Mouse (Mus musculus) kidney, postnatal 0 days (tissue): Measurements from ENCODE around the gene Chchd1. TPM values are rescaled to one million over a fixed set of nuclear protein-coding genes. Genes with fewer than 3 reads are reported as not detected.
A peak's percentile ranks its signal among the peaks of the same experiment; 100 is the strongest.
"Not testable (repeated sequence)": the region's sequence is repeated elsewhere in the genome, so short reads cannot be mapped to it uniquely, and the experiment has no call there.

ENCODE experiments used
- ATAC-seq: fragments of 200-750 bp; cut with Nextera tagmentation; replicated peaks from 2 replicates; pipeline ENCODE4 v1.8.0; 2017; ENCODE audit warnings: low read depth, moderate number of reproducible peaks, moderate TSS enrichment, moderate library complexity; ENCODE audit not compliant: low FRiP score
- DNase-seq: peaks from one replicate; pipeline ENCODE4 v3.0.0-alpha.2; 2016; ENCODE audit warnings: low spot score
- H3K27ac ChIP-seq: fragments of 300-500 bp; sonication (generic); 2 replicates; pipeline ENCODE4 v1.5.1; 2014; ENCODE audit warnings: mild to moderate bottlenecking
- H3K27me3 ChIP-seq: fragments of 300-500 bp; sonication (generic); 2 replicates; pipeline ENCODE4 v1.6.1; 2014; ENCODE audit warnings: low read length, mixed read lengths; ENCODE audit not compliant: insufficient read depth
- H3K36me3 ChIP-seq: fragments of 300-500 bp; sonication (generic); 2 replicates; pipeline ENCODE4 v1.6.1; 2014; ENCODE audit warnings: low read length, mixed read lengths; ENCODE audit not compliant: insufficient read depth
- H3K4me1 ChIP-seq: fragments of 300-500 bp; sonication (generic); replicated peaks from 2 replicates; pipeline ENCODE4 v1.6.1; 2014; ENCODE audit warnings: antibody characterized with exemption, low read length, mixed read lengths; ENCODE audit not compliant: insufficient read depth
- H3K4me2 ChIP-seq: fragments of 300-500 bp; sonication (generic); 2 replicates; pipeline ENCODE4 v1.6.1; 2014; ENCODE audit warnings: mild to moderate bottlenecking, low read length, moderate library complexity, mixed read lengths
- H3K4me3 ChIP-seq: fragments of 300-500 bp; sonication (generic); replicated peaks from 2 replicates; pipeline ENCODE4 v1.5.1; 2014; ENCODE audit warnings: low read depth, low read length
- H3K9ac ChIP-seq: fragments of 300-500 bp; sonication (generic); 2 replicates; pipeline ENCODE4 v1.6.1; 2014; ENCODE audit warnings: low read depth, low read length
- H3K9me3 ChIP-seq: fragments of 300-500 bp; sonication (generic); replicated peaks from 2 replicates; pipeline ENCODE4 v1.6.1; 2016; ENCODE audit warnings: low read length, inconsistent platforms, mixed read lengths
- CTCF ChIP-seq: IDR thresholded peaks from 2 replicates; pipeline ENCODE4 v1.5.1; 2016; ENCODE audit warnings: antibody characterized with exemption, low read depth, mild to moderate bottlenecking, moderate library complexity
- WGBS: fragments of 180-500 bp; shearing (Covaris S2); extraction: QIAGEN DNeasy Blood & Tissue Kit; methylation state at CpG from one replicate; pipeline ENCODE4 v1.1.7; 2014; 5-methylcytosine and 5-hydroxymethylcytosine counted together
- polyA plus RNA-seq: library from polyadenylated mRNA; unstranded; fragments of >200 nt; fragmentation: Nextera tagmentation; extraction: Ambion mirVana; gene quantifications from 2 replicates; pipeline ENCODE4 v1.2.1, GENCODE M21; 2015

Chchd1 gene
- polyA plus RNA-seq, 1 experiment from 2014 or later: 223 TPM

- Histone ChIP-seq H3K27ac (no peak overlapping the region), H3K4me3 (no peak overlapping the region), H3K9ac (no peak overlapping the region), H3K36me3 (0 out of 2 replicates have a peak, but pooled peaks cover 4% of the 10 kb centered on the region), H3K4me1 (peaks cover 25% of the 10 kb centered on the region), H3K9me3 (no peaks in the 10 kb centered on the region), H3K27me3 (no peaks in the 10 kb centered on the region), H3K4me2 (no peak overlapping the region)
- 81% methylated on average over 3 of the region's 3 CpGs for WGBS
- DNase-seq: no peak
- ATAC-seq: no peak
- no peak for TF ChIP-seq CTCF
Observed at GRCm38 (mm10) chr14:20700362-20700761, 2.4 kb upstream of the Chchd1 start.

- Histone ChIP-seq H3K27ac (no peak overlapping the region), H3K4me1 (peaks cover 17% of the 10 kb centered on the region)
- TF ChIP-seq CTCF: no peak
Observed at GRCm38 (mm10) chr14:20701554-20701953, 1.3 kb upstream of the Chchd1 start.

GRCm38 (mm10) chr14:20702096-20702740 is 588 bp upstream of the Chchd1 start:
- ATAC-seq (peak; percentile 33; the same call in 1 of the 2 replicates), DNase-seq (peak; percentile 18)
- Histone ChIP-seq H3K36me3 (0 out of 2 replicates have a peak, but pooled peaks cover 4% of the 10 kb centered on the region), H3K4me1 (peaks cover 13% of the 10 kb centered on the region), H3K9ac (peak overlapping the region; percentile 80), H3K9me3 (no peaks in the 10 kb centered on the region), H3K27ac (peak overlapping the region; percentile 90), H3K4me3 (peak overlapping the region; percentile 80), H3K4me2 (peak overlapping the region; percentile 69), H3K27me3 (no peaks in the 10 kb centered on the region)
- 6% methylated on average over 15 of the region's 15 CpGs for WGBS
- TF ChIP-seq CTCF: no peak

More at GRCm38 (mm10) chr14:20701554-20701953, 1.3 kb upstream of the Chchd1 start:
- Histone ChIP-seq H3K4me3 (peak overlapping the region; percentile 80; the same call in 1 of the 2 replicates), H3K4me2 (peak overlapping the region; percentile 69), H3K36me3 (0 out of 2 replicates have a peak, but pooled peaks cover 4% of the 10 kb centered on the region), H3K9me3 (no peaks in the 10 kb centered on the region), H3K9ac (peak overlapping the region; percentile 19; the same call in 1 of the 2 replicates), H3K27me3 (no peaks in the 10 kb centered on the region)
- no peak for DNase-seq
- no peak for ATAC-seq
- WGBS: 71% methylated on average over 8 of the region's 8 CpGs

- H3K27ac ChIP-seq: peak overlapping the region; percentile 90
- 10% methylated on average over 8 of the region's 8 CpGs for WGBS
- H3K9me3 ChIP-seq, H3K27me3 ChIP-seq, H3K36me3 ChIP-seq, DNase-seq, ATAC-seq: not testable (repeated sequence)
- peak overlapping the region; percentile 69 for H3K4me2 ChIP-seq
- H3K4me1 ChIP-seq: peaks cover 10% of the 10 kb centered on the region
- H3K4me3 ChIP-seq: peak overlapping the region; percentile 80
- peak overlapping the region; percentile 80 for H3K9ac ChIP-seq
Observed at GRCm38 (mm10) chr14:20703461-20703860, 655 bp downstream of the Chchd1 start.

- Histone ChIP-seq H3K4me1 (peaks cover 10% of the 10 kb centered on the region), H3K9ac (peak within 1 kb of the TSS; percentile 97), H3K36me3 (peaks cover 16% of the 10 kb centered on the region), H3K4me3 (peak within 1 kb of the TSS; percentile 98), H3K9me3 (no peaks in the 10 kb centered on the region), H3K27ac (peak within 1 kb of the TSS; percentile 85), H3K27me3 (no peaks in the 10 kb centered on the region), H3K4me2 (peak within 1 kb of the TSS; percentile 89)
- DNase-seq (peak; percentile 95), ATAC-seq (peak; percentile 91)
- TF ChIP-seq CTCF: no peak
- under 1% methylated on average over 72 of the region's 80 CpGs for WGBS
Observed at GRCm38 (mm10) chr14:20707201-20708190, 4.7 kb downstream of the Chchd1 start, which contains the start of gene Zswim8. Gene Zswim8, plus strand, starts transcription at chr14:20707552.

- H3K4me2 ChIP-seq: peak overlapping the region; percentile 89
- ATAC-seq (no peak), DNase-seq (no peak)
- 1% methylated on average over 10 of the region's 10 CpGs for WGBS
- H3K27me3 ChIP-seq: no peaks in the 10 kb centered on the region
- H3K9me3 ChIP-seq: no peaks in the 10 kb centered on the region
- no peak for TF ChIP-seq CTCF
- H3K4me3 ChIP-seq: peak overlapping the region; percentile 98
- no peak overlapping the region for H3K27ac ChIP-seq
- H3K9ac ChIP-seq: peak overlapping the region; percentile 97
- H3K4me1 ChIP-seq: peaks cover 10% of the 10 kb centered on the region
- peaks cover 23% of the 10 kb centered on the region for H3K36me3 ChIP-seq
Observed at GRCm38 (mm10) chr14:20708239-20708638, 5.4 kb downstream of the Chchd1 start.
